Mouse (Mus musculus) c-Kit-positive CD71-positive TER-119-positive erythroid progenitor cells, embryonic 14.5 days (primary cell): Measurements from ENCODE around the gene Wipf1.

Experiments
- DNase-seq: peaks from one replicate; pipeline ENCODE4 v3.0.0-alpha.2; 2013; ENCODE audit warnings: low spot score

Wipf1 gene

DNA sequence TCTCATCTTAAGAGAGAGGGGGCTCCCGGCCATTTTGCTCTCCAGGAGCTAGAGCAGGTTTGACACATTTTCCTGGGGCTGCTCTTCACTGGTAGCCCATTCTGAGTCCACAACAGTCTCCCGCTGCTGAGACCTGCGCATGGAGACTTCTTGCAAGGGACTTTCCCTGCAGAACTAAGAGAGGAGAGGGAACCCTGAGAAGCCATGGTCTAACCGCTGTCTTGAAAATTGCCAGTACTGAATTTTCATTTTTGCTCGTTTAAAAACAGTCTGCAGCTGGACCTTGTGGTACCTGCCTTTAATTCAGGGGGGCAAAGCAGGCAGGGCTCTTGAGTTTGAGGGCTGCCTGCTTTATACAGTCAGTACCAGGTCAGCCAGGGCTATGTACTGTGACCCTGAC lies 60.5 kb downstream of the Wipf1 start:
- DNase-seq: no peak

DNA sequence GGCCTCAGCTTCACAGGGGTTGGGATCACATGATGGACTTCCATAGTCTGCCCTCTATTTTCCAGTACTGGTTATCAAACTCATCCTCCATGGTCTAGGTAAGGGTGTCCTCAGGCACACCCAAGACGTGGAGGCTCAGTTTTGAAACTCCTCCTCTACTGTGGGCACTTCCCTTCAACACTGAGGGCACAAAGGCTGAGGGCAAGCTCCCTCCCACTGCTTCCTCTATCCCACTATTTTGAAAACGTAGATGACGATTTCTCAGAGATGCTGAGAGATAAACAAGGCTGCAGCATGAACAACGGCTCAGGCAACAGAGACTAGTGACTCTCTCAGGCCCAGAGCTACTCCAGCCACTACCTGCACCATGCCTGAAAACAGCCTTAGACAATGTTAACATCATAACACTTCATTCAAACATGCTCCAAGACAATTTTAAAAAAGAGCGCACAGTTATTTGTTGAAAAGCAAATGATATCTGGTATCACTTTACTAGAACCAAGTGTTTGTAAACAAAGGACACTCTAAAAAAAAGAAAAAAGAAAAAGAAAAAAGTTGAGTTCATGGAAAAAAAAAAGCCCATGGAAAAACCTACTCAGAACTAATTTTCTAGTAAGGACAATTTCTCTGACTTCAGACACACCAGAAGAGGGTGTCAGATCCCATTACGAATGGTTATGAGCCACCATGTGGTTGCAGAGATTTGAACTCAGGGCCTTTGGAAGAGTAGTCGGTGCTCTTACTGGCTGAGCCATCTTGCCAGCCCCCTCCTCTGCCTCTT lies 62.3 kb downstream of the Wipf1 start:
- DNase-seq: no peak

DNA sequence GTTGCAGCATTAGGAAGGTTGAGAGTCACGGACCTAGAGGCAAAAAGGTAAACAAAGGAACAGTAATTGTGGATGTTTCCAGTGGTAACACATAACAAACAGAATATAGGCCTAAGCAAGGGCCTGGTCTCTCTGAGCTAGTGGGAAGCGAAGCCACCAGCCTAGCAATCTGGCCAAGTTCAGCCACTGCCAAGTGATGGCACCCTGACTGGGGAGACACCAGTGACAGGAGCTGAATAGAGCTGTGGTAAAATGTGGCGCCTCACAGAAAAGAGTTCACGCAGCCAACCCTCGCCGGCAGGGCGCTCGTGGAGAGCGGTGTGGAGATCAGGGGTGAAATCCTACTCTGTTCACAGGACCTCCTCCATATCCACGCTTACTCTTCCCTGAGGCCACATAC lies 63.1 kb downstream of the Wipf1 start:
- no peak for DNase-seq

DNA sequence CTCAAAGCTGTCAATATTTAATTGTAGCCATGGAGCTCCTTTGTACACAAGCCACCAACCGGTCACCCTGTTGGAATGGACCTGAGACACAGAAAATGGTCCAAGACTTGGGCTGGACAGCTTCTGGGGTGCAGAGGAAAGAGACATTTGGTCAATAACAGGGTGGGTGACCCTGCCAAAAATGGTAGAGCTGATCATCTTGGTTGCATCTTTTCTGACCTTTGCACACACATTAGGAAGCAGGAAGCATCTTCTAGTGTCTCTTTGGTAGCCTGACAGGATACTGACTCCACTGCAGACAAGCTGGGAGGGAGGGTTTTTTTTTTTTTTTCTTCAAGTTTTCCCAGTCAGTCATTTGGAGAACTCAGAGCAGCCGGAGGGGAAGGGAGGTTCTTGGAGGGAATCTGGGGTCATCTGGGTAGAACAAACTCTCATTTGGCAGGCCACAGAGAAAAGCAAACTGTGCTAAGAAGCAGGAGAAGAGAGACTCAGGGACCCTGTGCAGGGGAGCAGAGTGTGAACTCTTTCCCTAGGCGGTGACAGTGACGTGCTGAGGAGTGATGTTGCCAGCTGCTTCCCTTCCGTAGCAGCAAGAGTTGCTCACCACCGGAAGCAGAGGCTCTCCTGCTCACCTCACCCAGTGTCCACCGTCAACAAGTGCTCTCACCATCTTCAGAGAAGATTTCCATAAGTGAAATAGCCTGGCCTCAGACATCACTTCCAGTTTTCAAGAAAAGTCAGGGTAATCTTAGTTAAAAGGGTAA lies 65.9 kb downstream of the Wipf1 start:
- DNase-seq: no peak

DNA sequence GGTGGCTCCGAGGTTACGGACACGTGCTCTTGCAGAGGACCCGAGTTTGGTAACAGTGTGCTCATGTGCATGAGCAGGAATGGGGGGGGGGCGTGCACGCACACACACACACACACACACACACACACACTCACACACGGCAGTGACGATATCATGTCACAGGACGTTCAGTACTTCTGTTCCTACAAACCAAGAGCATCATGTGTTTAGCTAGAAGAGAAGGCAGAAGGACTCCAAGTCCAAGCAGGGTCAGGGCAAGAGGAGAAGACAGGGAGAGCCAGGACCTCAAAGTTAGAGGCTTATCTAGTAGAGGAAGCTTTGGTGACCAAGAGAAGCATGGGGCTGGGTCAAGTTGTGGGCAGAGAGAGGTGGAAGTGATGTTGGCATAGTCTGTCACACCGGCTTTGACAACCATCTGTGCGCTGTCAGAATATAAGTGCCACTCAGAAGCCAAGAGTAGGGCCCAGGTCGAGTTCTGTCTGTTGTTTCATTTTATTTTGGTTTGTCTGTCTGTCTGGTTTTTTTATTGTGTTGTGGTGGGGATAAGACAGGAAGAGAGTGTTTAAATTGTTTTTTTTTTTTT lies 66.7 kb downstream of the Wipf1 start:
- DNase-seq: no peak

DNA sequence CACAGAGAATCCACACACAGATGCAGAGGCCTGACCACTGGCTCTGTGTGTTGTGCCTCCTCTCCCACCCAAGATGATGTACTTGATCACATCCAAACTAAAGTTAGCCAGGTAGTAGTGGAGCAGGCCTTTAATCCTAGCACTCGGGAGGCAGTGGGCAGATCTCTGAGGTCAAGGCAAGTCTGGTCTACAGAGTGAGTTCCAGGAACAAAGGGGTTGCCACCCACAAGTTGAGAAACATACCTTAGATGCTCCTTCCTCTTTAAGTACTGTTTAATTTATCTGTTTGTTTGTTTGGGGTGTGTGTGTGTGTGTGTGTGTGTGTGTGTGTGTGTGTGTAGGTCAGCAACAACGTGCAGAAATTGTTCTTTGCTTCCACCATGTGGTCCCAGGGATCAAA lies 67.3 kb downstream of the Wipf1 start:
- no peak for DNase-seq

DNA sequence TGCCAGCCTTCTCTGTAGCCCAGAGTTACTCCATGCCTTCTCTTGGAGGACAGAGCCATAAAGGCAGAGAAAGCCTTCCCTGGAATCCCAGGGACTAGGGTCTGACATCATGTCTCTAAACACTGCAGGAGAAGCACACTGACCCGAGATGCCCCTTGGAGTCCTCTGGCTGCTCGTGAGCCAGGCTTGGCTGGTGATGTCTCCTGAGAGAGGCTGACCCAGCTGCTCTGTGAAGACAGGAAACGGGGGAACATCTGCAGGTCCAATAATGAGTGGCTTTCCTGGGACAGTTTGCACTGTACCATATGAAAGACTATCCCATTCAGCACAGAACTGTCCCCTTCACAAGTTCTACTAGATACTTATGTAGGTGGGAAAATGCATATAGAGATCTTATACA lies 69.4 kb downstream of the Wipf1 start:
- no peak for DNase-seq

DNA sequence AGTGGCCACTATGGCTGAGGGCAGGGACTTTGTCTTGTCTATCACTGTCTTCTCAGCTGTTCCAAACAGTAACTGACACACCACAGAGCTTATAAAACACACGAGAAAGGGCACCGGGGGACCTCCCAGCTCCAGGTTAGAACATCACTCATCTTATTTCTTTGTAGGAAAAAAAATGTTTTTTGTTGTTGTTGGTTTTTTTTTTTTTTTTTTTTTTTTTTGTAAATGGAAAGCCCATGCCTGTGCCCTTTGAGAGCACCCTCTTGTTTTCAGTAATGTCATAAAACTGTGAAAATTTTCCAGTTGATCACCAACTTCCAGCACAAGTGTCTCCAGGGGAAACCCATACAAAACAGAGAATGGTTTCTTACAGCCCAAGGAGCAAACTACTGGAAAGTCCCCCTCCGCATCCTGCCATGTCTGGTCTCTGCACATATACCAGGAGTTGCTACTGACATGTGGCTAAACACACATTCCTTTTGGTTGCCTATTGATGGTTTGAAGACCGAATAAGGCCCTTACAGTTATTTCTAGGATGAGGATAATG lies 69.9 kb downstream of the Wipf1 start:
- no peak for DNase-seq

DNA sequence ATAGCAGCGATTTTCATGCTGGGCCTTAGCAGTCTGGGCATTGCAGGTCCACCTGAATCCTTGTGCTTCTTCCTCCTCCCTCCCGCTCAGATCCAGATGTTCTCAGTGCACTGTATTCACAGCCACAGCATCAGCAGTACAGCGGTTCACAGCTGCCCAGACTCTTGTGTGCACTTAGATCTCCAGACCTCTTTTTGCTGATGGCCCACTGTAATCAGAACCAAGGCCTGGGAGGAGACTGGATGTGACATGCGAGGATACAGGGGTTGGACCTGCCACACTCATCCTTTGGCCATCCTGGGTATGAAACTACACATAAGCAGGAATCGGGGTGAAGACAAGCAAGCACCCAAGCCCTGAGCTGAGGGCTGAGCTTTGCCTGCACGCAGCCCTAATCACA lies 72.6 kb downstream of the Wipf1 start:
- DNase-seq: no peak

DNA sequence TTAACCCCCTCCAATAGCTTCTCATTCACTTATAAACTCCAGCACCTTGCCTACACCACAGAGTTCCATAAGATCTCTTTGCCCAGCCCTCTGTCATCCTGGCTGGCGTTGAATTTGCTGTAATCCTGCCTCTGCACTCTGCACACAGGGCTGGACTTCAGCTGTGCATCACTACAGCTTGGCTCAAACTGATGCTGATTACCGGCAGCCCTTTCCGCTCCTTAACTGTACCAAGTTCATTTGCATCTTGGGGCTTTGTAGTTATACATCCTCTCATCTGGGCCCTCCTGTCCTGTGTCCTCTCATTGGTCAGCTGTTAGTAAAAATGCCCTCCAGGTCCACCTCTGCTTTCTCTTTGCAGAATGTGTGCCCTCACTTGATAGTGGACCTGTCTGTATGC lies 73.4 kb downstream of the Wipf1 start:
- DNase-seq: no peak

DNA sequence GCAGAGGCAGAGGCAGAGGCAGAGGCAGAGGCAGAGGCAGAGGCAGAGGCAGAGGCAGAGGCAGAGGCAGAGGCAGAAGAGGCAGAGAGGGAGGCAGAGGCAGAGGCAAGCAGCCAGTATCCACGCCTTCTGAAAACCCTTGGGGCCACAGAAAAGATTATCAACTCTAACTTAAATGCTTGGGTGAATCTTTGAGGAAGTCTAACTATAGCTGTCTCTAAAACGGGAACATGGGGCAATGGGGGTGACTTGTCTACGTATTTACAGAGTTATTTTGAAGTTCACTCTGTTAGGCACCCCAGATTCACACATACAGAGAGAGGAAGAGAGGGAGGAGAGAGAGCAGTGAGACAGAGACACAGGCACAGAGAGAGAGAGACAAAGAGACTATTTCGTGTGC lies 74.0 kb downstream of the Wipf1 start:
- no peak for DNase-seq

DNA sequence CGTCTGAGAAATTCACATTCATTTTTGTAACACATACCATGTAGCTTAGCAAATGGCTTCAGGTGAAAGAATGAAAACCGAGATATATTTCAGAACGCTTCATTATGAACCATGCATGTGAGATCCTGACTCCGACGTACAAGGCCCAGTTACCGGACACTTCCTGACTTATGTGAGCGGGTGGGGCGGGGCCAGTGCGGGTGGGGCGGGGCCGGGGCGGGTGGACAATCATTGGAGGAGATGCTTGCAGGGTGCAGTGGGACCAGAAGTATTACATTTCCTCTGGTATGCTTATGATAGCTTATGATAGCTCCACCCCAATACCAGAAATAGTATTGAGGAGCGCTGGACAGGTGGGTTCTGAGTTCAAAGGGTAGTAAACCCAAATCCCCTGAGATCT lies 74.9 kb downstream of the Wipf1 start:
- no peak for DNase-seq

DNA sequence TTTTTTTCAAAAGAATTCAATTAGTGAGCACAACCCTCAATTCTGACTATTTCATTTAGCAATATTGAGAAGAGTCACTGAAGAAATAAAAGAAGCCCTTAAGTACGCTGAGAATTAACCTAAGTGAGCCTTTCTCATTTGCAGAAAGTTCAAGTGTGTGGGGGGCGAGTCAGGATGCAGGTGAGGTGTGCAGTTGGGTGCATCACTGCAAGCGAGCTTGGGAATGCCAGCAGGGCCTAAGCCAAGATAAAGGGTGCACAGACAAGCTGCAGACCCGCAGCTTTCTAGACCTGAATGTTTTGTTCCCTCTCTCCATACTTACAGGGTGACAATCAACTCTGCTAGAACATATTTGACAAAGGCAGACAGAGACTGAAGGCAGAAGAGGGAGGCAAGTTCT lies 75.3 kb downstream of the Wipf1 start:
- no peak for DNase-seq

DNA sequence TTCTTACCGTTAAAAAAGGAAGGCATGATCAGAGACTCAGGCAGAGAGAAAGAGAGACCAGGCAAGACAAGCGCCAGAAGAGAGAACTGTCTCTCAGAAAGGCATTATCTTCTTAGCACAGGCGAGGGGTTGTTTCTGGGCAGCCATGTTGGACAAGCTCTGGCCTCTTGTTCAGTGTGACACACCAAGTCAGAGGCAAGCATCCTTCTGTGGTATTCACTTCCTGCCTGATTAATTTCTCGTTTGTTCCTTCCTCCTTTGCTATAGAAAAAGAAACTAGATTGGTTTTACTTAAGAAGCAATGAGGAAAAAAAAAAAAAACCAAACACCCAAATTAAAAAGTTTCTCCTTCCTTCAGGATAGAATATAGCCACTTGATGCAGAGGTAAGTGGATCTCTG lies 75.8 kb downstream of the Wipf1 start:
- DNase-seq: peak; percentile 42

DNA sequence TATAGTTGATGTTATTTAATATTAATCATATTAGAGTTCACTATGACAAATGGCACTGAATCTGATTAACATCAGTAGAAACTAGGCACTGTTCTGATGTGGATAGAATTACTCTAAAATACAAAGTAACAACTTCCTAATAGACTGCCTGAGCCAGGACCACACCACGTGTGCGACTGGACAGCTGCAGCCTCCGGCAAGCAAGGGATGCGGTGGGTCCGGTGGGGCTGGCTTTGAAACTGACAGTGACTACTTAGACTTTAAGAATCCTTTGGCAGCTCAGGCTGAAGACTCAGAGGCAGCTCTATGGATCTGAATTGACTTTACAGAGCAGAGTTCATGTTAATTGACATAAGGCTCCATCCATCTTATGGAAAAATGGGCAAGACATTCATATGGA lies 76.4 kb downstream of the Wipf1 start:
- DNase-seq: no peak

DNA sequence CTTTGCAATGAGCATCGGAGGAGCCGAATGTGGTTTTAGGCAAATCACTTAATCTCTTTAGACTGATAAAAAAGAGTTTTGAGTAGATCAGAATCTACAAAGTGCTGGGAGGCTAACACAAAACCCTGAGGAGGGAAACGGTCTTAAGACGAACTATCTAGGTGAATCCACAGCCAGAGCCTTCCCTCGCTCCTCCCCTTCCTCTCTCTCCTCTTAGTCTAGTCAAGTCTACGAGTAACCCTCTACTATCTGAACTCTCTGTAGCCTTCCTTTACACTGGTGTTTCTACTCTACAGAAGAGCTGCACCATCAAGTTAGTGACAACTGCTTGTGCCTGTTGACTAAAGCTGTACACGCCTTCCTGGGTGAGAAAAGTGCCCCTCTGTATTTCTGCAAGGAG lies 77.0 kb downstream of the Wipf1 start:
- DNase-seq: no peak

DNA sequence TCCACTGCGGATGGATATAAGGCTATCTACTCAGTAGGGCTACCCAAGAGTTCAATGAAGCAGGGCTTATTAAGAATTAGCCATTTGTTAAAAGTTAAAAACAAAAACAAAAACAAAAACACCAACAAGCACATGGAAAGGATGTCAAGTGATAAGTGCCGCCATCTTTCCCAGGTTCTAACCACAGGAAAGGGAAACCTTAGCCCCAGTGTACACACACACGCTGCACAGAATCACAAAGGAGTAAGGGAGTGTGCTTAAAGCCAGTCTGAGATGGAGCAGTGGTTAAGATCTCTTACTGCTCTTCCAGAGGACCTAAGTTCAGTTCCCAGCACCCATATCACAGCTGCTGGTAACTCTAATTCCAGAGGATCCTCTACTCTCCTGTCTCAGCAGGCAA lies 78.0 kb downstream of the Wipf1 start:
- no peak for DNase-seq

DNA sequence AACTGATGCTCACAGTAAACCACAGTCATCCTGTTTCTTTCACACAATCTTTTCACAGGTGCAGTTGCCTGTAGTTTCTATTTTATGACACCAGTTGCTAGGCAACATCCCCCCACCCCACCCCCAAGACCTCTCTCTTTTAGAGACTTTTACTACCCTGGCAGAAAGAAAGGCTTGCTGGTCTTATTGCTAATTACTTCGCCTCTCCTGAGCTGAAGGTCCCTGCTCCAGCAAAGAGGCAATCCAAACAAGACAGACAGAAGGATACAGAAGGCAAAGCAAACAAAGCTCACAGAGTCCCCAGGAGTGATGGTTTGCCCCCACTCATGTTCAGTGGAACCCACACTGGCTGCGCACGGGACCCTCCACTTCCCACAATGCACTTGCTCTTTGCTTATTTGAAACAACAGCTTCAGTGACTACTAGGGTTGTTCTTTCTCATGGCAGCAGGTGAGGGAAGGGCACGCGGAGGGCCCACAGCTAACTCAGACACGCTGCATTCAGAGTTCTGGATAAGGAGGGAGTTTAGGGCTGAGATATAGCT lies 79.3 kb downstream of the Wipf1 start:
- DNase-seq: no peak

DNA sequence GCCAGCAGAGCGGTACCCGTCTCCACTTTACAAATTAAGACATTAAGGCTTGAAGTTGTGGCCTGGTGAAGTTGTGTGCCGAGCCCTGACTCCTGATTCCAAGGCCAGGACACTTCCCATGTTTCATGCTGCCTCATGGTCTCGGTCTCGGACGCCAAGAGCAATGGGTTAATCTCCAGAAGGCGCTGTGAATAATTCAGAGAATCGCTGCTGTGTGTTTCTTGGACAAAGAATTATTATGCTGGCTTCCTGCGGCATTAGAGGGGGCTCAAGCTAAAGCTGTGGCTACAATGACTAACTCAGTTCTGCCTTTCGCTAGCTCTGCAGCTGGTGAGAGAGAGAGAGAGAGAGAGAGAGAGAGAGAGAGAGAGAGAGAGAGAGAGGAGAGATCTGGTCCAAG lies 85.5 kb downstream of the Wipf1 start:
- DNase-seq: no peak

DNA sequence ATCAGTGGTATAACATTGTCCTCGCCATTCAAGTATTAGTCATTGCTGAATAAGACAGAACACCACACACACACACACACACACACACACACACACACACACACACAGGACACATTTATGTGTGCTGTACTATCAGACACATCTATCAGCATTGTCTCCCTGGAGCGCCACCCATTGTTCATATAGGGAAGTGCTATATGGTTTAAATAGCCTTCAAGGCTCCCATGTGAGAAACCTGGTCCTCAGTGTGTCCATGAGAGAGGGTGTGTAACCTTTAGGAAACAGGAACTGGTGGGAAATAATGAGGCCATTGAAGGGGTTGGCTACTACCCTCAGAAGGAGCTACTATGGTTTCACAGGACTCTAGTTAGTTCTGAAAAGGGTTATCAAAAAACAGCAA lies 87.5 kb downstream of the Wipf1 start:
- DNase-seq: no peak

DNA sequence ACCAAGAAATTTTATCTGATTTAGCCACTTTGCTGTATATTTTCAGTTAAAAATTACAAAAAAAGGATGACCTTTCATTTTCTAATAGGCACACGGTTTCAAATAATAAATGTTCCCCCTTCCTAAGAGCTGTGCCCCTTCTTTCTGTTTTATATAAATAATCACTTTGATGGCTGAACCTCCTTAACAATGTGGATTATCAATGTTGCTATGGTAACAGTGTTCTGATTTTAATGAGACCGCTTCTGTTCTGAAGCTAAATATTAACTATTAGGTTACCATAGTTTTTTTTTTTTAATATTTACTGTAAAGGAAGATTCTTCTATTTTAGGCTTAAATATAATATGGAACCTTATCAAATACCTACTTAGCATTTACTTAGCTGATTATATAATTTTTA lies 89.2 kb downstream of the Wipf1 start:
- no peak for DNase-seq

DNA sequence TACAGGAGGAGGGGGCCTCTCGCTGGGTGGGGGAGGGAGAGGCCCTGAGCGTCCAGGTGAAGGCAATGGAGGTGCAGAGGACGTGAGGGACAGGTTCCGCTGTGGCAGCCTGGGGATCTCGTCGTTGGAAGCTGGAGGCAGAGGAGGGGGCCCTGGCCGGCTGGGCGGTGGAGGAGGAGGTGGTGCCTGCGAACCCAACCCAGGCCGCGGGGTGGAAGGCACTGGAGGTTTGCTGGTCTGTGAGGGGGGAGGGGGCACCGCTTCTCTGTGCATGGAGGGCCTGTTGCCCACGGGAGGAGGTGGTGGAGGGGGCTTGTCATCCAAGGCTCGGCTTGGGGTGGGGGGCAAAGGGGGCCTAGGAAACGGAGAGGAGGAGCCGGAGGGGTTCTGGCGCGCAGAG lies 92.6 kb downstream of the Wipf1 start:
- no peak for DNase-seq

DNA sequence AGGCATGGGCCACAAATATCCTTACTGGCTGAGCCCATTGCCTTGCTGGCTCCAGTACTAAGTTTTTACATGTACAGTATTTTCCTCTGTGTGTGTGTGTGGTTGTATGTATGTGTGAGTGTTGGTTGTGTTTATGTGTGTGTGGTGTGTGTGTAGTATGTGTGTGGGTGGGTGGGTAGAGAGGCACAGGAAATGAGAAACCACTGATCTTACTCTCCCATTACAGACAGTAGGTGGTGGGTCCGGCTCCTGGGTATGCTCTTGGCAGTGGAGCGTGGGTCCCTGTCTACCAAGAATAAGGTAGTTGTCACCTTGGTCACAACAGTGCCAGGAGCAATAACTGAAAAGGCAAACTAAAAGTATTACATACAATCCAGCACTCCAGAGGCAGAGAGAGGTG lies 93.7 kb downstream of the Wipf1 start:
- DNase-seq: no peak
